Mouse (Mus musculus): ENCODE data around the gene Spint2. TPM values are rescaled to one million over a fixed set of nuclear protein-coding genes. Genes with fewer than 3 reads are reported as not detected.

Spint2 gene
- polyA plus RNA-seq, 1 experiment from 2014 or later: 446 TPM

DNA sequence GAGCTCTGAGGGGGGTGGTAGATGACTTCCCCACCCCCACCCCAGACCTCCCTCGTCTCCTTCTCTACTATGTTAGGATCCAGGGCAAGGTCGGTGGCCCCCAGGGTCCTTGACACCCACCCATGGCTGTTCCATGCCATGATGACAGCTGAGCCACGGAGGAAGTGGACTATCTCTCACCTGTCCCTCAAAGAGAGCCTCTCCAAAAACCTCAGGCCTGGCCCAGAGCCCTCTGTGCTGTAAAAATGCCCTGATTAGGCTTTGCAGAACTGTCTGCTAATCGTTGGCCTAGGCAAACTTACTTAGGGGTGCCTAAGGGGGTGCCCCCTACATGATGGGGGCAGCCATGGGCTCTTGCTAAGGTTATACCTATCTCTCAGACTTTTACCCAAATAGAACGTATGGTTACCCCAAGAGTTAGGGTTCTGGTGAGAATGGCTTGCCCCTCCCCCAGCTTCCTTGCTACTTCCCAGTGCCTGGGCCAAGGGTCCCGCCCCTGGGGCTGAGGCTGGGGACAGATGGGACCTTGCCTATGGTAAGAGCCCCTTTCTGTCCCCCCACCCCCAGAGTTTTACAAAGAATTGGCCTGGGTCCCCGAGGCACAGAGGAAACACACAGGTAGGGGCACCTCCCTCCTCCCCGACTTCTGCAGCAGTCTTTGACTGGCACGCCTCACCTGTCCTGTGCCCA lies 32.0 kb upstream of the Spint2 start:
- ChIA-PET POLR2A (no interaction called here), CTCF (interaction anchor here (1.5 kb wide), 1 partner anchor 13 kb away, joined by 4 read pairs; no protein-coding TSS in a partner anchor)
- DNase-seq (ENCODE audit: low read depth, low spot score): no peak
- TF ChIP-seq CTCF (IDR thresholded peaks at IDR 0.05): no peak
- in situ Hi-C loops (cut with MboI; ENCODE audit: low pct_unique_long_range_greater_than_20kb): no loop called here
- ATAC-seq: no peak
- no peaks in the 10 kb centered on the region for H3K27me3 ChIP-seq

DNA sequence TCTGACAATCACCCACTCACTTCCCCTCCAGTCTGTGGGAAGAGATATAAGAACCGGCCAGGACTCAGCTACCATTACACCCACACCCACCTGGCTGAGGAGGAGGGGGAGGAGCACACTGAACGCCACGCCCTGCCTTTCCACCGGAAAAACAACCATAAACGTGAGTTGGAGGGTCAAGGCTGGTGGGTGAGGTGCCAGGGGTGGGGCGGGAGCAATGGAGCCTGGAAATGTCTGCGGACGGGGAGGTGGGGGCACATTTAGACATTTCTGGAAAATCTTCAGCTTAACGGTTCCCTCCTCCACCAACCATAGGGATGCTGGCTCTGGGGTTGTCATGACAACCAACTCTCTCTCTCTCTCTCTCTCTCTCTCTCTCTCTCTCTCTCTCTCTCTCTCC lies 31.3 kb upstream of the Spint2 start:
- in situ Hi-C loops (cut with MboI; ENCODE audit: low pct_unique_long_range_greater_than_20kb): no loop called here
- no peaks in the 10 kb centered on the region for H3K27me3 ChIP-seq
- ATAC-seq (no peak), DNase-seq (ENCODE audit: low read depth, low spot score) (no peak)
- CTCF ChIA-PET: no interaction called here
- no peak for TF ChIP-seq CTCF (IDR thresholded peaks at IDR 0.05)
- POLR2A ChIA-PET: no interaction called here

GRCm38 (mm10) chr7:29309749-29310148 lies 28.0 kb upstream of the Spint2 start:
- no peaks in the 10 kb centered on the region for H3K27me3 ChIP-seq
- ATAC-seq (no peak), DNase-seq (ENCODE audit: low read depth, low spot score) (no peak)
- in situ Hi-C loops (cut with MboI; ENCODE audit: low pct_unique_long_range_greater_than_20kb): loop anchor here (5.0 kb wide), 1 partner anchor 213 kb away; no protein-coding TSS in a partner anchor
- no peak for TF ChIP-seq CTCF (IDR thresholded peaks at IDR 0.05)
- ChIA-PET CTCF (interaction anchor here (1.5 kb wide), 1 partner anchor 9 kb away, joined by 5 read pairs; no protein-coding TSS in a partner anchor), POLR2A (no interaction called here)

GRCm38 (mm10) chr7:29309221-29309721 lies 27.6 kb upstream of the Spint2 start:
- ChIA-PET CTCF (interaction anchor here (1.5 kb wide), 1 partner anchor 8 kb away, joined by 5 read pairs; no protein-coding TSS in a partner anchor), POLR2A (no interaction called here)
- DNase-seq (ENCODE audit: low read depth, low spot score) (no peak), ATAC-seq (no peak)
- no peak for TF ChIP-seq CTCF (IDR thresholded peaks at IDR 0.05)
- in situ Hi-C loops (cut with MboI; ENCODE audit: low pct_unique_long_range_greater_than_20kb): loop anchor here (5.0 kb wide), 1 partner anchor 213 kb away; no protein-coding TSS in a partner anchor
- H3K27me3 ChIP-seq: no peaks in the 10 kb centered on the region

- CTCF ChIA-PET: interaction anchor here (1.3 to 2.0 kb wide), 3 partner anchors 11 to 19 kb away, joined by 3 to 7 read pairs (median 3); no protein-coding TSS in a partner anchor
- no peaks in the 10 kb centered on the region for H3K27me3 ChIP-seq
- no peak for DNase-seq (ENCODE audit: low read depth, low spot score)
Measured at GRCm38 (mm10) chr7:29307350-29308104, 25.8 kb upstream of the Spint2 start.

DNA sequence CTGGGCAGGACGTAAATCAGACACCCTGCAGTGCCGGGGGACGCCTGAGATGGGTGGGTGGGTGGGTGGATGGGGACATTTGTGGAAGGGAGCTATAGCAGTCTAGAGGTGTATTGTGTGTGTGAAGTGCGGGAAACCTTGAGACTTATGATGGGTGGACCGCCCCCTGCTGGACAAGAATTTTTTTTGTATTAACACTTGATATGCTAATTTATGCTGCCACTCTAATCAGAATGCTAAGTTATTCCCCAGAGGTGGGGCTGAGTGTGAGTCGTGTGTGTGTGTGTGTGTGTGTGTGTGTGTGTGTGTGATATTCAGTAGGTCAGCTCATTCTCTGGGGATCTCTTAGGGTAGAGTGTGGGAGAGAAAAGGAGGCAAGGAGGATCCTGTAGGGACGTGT lies 24.9 kb upstream of the Spint2 start:
- in situ Hi-C loops (cut with MboI; ENCODE audit: low pct_unique_long_range_greater_than_20kb): loop anchor here (5.0 kb wide), 1 partner anchor 216 kb away; no protein-coding TSS in a partner anchor
- POLR2A ChIA-PET: no interaction called here
- TF ChIP-seq CTCF (IDR thresholded peaks at IDR 0.05): no peak
- CTCF ChIA-PET: interaction anchor here (1.3 to 2.0 kb wide), 3 partner anchors 10 to 20 kb away, joined by 3 to 7 read pairs (median 3); no protein-coding TSS in a partner anchor
- ATAC-seq (no peak), DNase-seq (ENCODE audit: low read depth, low spot score) (no peak)
- no peaks in the 10 kb centered on the region for H3K27me3 ChIP-seq

More at GRCm38 (mm10) chr7:29307350-29308104, 25.8 kb upstream of the Spint2 start:
- POLR2A ChIA-PET: no interaction called here
- no peak for TF ChIP-seq CTCF (IDR thresholded peaks at IDR 0.05)
- in situ Hi-C loops (cut with MboI; ENCODE audit: low pct_unique_long_range_greater_than_20kb): loop anchor here (5.0 kb wide), 1 partner anchor 215 kb away; no protein-coding TSS in a partner anchor
- peak; percentile 73 for ATAC-seq

GRCm38 (mm10) chr7:29306108-29306507 lies 24.4 kb upstream of the Spint2 start:
- ChIA-PET POLR2A (no interaction called here), CTCF (interaction anchor here (1.3 to 2.0 kb wide), 2 partner anchors 9 to 14 kb away, joined by 3 to 7 read pairs; no protein-coding TSS in a partner anchor)
- no peak for ATAC-seq
- in situ Hi-C loops (cut with MboI; ENCODE audit: low pct_unique_long_range_greater_than_20kb): loop anchor here (5.0 kb wide), 1 partner anchor 216 kb away; no protein-coding TSS in a partner anchor
- H3K27me3 ChIP-seq: no peaks in the 10 kb centered on the region
- no peak for DNase-seq (ENCODE audit: low read depth, low spot score)
- no peak for TF ChIP-seq CTCF (IDR thresholded peaks at IDR 0.05)

GRCm38 (mm10) chr7:29305263-29305988 lies 23.7 kb upstream of the Spint2 start:
- POLR2A ChIA-PET: interaction anchor here (0.7 kb wide), 1 partner anchor 219 kb away, joined by 3 read pairs; no protein-coding TSS in a partner anchor
- in situ Hi-C loops (cut with MboI; ENCODE audit: low pct_unique_long_range_greater_than_20kb): loop anchor here (5.0 kb wide), 1 partner anchor 217 kb away; no protein-coding TSS in a partner anchor
- ATAC-seq (no peak), DNase-seq (ENCODE audit: low read depth, low spot score) (no peak)
- TF ChIP-seq CTCF (IDR thresholded peaks at IDR 0.05): no peak
- H3K27me3 ChIP-seq: no peaks in the 10 kb centered on the region
- CTCF ChIA-PET: no interaction called here

- ATAC-seq (no peak), DNase-seq (ENCODE audit: low read depth, low spot score) (no peak)
- CTCF ChIA-PET: no interaction called here
- in situ Hi-C loops (cut with MboI; ENCODE audit: low pct_unique_long_range_greater_than_20kb): loop anchor here (5.0 kb wide), 1 partner anchor 218 kb away; no protein-coding TSS in a partner anchor
- no peaks in the 10 kb centered on the region for H3K27me3 ChIP-seq
- TF ChIP-seq CTCF (IDR thresholded peaks at IDR 0.05): no peak
- POLR2A ChIA-PET: interaction anchor here (0.7 kb wide), 1 partner anchor 220 kb away, joined by 3 read pairs; no protein-coding TSS in a partner anchor
Measured at GRCm38 (mm10) chr7:29304463-29305262, 23.0 kb upstream of the Spint2 start.

All from Patski (cell line).